Mouse (Mus musculus) ES-E14 (cell line): ENCODE results near the gene Dffb. TPM values are rescaled to one million over a fixed set of nuclear protein-coding genes. Genes with fewer than 3 reads are reported as not detected.

Source experiments
- DNase-seq: peaks from one replicate; pipeline ENCODE4 v3.0.0-alpha.2; 2013; ENCODE audit warnings: low read depth, low spot score
- H3K27ac ChIP-seq: 2 replicates; pipeline ENCODE4 v1.5.1; 2012; ENCODE audit warnings: low read depth, mild to moderate bottlenecking, low read length, moderate library complexity, mixed read lengths; ENCODE audit not compliant: poor library complexity, insufficient read depth, severe bottlenecking
- H3K36me3 ChIP-seq: 2 replicates; pipeline ENCODE4 v1.6.1; 2012; ENCODE audit warnings: mild to moderate bottlenecking, low read length, moderate library complexity, mixed read lengths; ENCODE audit not compliant: control insufficient read depth, poor library complexity, insufficient read depth, severe bottlenecking
- H3K4me1 ChIP-seq, 2 experiments: fragments of 150-350 bp in 1 of 2; sonication (generic) in 1 of 2; 2 replicates each; pipeline ENCODE4 v1.6.1; 2012; ENCODE audit warnings: low read length in 2 of 2, mild to moderate bottlenecking in 1 of 2, mixed read lengths in 1 of 2; ENCODE audit not compliant: control insufficient read depth in 2 of 2, insufficient read depth in 2 of 2, poor library complexity in 1 of 2
- H3K4me3 ChIP-seq, 2 experiments: fragments of 150-350 bp in 1 of 2; sonication (generic) in 1 of 2; 2 replicates each; pipeline ENCODE4 v1.5.1; 2012; ENCODE audit warnings: low read length in 2 of 2, low read depth in 1 of 2, mild to moderate bottlenecking in 1 of 2, mixed read lengths in 1 of 2; ENCODE audit not compliant: insufficient read depth in 1 of 2, poor library complexity in 1 of 2, severe bottlenecking in 1 of 2
- H3K9ac ChIP-seq: 2 replicates; pipeline ENCODE4 v1.6.1; 2012; ENCODE audit warnings: low read depth, mild to moderate bottlenecking, low read length, mixed read lengths; ENCODE audit not compliant: poor library complexity, insufficient read depth, severe bottlenecking
- H3K9me3 ChIP-seq: fragments of 150-350 bp; sonication (generic); 2 replicates; pipeline ENCODE4 v1.6.1; 2012; ENCODE audit warnings: low read depth, mild to moderate bottlenecking, low read length; ENCODE audit not compliant: control insufficient read depth, insufficient read depth
- CHD2 ChIP-seq: IDR thresholded peaks from 2 replicates; pipeline ENCODE4 v1.6.1; 2014; ENCODE audit warnings: mild to moderate bottlenecking, low read depth, low read length, inconsistent platforms
- HCFC1 ChIP-seq: IDR thresholded peaks from 2 replicates; pipeline ENCODE4 v1.6.1; 2012; ENCODE audit warnings: low read length, inconsistent platforms, borderline replicate concordance; ENCODE audit not compliant: insufficient read depth
- MAFK ChIP-seq: IDR thresholded peaks from 2 replicates; pipeline ENCODE4 v1.6.1; 2014; ENCODE audit warnings: mild to moderate bottlenecking, low read depth, low read length, inconsistent platforms; ENCODE audit not compliant: insufficient read depth
- ZC3H11A ChIP-seq: IDR thresholded peaks from 2 replicates; pipeline ENCODE4 v1.6.1; 2012; ENCODE audit warnings: low read depth, mild to moderate bottlenecking, inconsistent platforms, low read length, borderline replicate concordance
- ZNF384 ChIP-seq: IDR thresholded peaks from 2 replicates; pipeline ENCODE4 v1.6.1; 2012; ENCODE audit warnings: low read depth, low read length, inconsistent platforms
- in situ Hi-C, 2 experiments: fragments of 600-800 bp; cut with MboI; formaldehyde crosslinking; loops; one replicate each; pipeline ENCODE4 v1.15.1; 2025; ENCODE audit warnings: low sequenced_read_pairs in 2 of 2, inconsistent platforms in 1 of 2; ENCODE audit not compliant: unreplicated experiment in 2 of 2
- total RNA-seq: library from RNA; depleted of rRNA; stranded (reverse); fragments of 300-350 nt; gene quantifications from 2 replicates; pipeline ENCODE4 v1.2.3, GENCODE M21; 2012; rRNA removed

Gene Dffb
- total RNA-seq, 1 experiment, result 15.1 TPM

GRCm38 (mm10) chr4:153917773-153918500 is 57.0 kb downstream of the Dffb start:
- no peak overlapping the region for H3K9ac ChIP-seq
- TF ChIP-seq CHD2, result no peak
- no peak for TF ChIP-seq ZNF384
- TF ChIP-seq HCFC1, result no peak
- no peak for TF ChIP-seq MAFK
- TF ChIP-seq ZC3H11A, result no peak
- H3K36me3 ChIP-seq, result no peaks in the 10 kb centered on the region
- DNase-seq, result no peak
- no peaks in the 10 kb centered on the region for H3K9me3 ChIP-seq
- in situ Hi-C loops, result no loop called here
- H3K27ac ChIP-seq, result no peak overlapping the region
- H3K4me3 ChIP-seq, result no peak overlapping the region
- H3K4me1 ChIP-seq, result peaks cover 0 to 2% of the 10 kb centered on the region in 2 experiments; a peak in 2 of 4 replicates

Other genes with a start within 250 kb of the Dffb start
- 57.5 and 71.4 TPM in 2 replicates for gene A430005L14Rik, start 17.9 kb downstream of the Dffb start, total RNA-seq
- gene Cep104, start 68 bp upstream of the Dffb start, total RNA-seq, result 15.0 and 16.1 TPM in 2 replicates
- gene Lrrc47, start 36.6 kb upstream of the Dffb start, total RNA-seq, result 32.9 and 35.8 TPM in 2 replicates
- gene Smim1, start 51.1 kb upstream of the Dffb start, total RNA-seq, result 2.9 and 3.0 TPM in 2 replicates
- gene Ccdc27, start 67.6 kb upstream of the Dffb start, total RNA-seq, result not detected in 2 replicates
- 2.6 and 4.5 TPM in 2 replicates for gene Trp73, start 165.1 kb upstream of the Dffb start, total RNA-seq
- 24.9 and 29.0 TPM in 2 replicates for gene Wrap73, start 167.2 kb upstream of the Dffb start, total RNA-seq
- 64.5 and 68.1 TPM in 2 replicates for gene Tprgl, start 185.5 kb upstream of the Dffb start, total RNA-seq
- 5.6 and 12.7 TPM in 2 replicates for gene Megf6, start 195.6 kb upstream of the Dffb start, total RNA-seq